Mouse (Mus musculus): ENCODE results near the gene Camkk1. TPM values are rescaled to one million over a fixed set of nuclear protein-coding genes. Genes with fewer than 3 reads are reported as not detected.
A peak's percentile ranks its signal among the peaks of the same experiment; 100 is the strongest.

The Camkk1 gene
- polyA plus RNA-seq, 2 experiments from 2014 or later = 2.4 to 2.6 TPM

DNA sequence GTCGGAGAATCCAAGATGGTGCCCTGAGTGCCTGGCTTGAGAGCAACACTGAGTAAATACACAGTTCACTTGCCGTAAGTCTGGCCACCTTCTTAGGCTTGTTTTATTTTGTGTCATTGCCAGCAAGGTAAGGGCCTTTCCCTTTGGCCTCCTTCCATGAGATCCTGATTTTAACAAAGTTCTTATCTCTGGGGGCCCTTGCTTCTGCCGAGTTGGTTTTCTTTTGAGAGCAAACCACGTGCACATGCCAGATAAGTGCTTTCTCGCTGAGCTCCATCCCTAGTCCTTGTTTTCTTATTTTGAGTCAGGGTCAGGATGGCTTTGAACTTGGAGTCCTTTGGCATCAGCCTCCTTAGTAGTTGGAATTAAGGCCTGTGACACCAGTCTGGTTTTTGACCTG, 38.9 kb downstream of the Camkk1 start:
- no peak for ATAC-seq

GRCm38 (mm10) chr11:73059630-73060029, 40.8 kb downstream of the Camkk1 start:
- no peak for ATAC-seq

DNA sequence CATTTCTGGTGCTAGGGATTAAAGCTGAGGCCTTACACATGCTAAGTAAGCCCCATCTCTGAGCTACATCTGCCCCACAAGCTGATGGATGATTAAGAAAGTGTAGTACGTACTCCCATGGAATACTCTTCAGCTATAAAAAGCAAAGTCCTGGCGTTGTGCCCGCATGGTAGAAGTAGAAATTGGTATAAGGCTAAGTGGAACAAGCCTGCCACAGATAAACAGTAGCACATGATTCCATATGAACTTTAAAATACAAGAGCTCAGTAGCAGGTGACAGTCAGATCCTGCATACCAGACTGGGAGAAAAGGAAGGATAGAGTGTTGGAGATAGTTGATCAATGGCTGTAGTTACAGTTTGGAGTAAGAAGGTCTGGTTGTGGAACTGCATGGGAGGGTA, 42.6 kb downstream of the Camkk1 start:
- no peak for ATAC-seq

DNA sequence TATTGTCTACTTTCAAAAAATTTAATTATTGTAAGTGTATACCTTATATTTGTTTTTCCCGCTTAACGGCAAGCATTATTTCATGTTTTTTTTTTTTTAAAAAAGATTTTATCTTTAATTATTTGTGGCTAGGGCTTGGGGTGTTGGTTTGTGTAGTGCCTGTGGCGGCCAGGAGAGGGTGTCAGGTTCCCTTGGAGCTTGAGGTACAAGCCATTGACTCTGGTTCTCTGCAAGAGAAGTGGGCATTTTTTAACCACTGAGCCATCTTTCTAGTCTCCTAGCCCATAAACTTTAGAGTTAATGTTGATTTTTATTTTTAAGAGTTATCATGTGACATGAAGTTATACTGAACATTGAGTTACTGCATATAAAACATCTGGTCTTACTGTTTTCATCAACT, 53.0 kb downstream of the Camkk1 start:
- peak; percentile 69 for ATAC-seq

DNA sequence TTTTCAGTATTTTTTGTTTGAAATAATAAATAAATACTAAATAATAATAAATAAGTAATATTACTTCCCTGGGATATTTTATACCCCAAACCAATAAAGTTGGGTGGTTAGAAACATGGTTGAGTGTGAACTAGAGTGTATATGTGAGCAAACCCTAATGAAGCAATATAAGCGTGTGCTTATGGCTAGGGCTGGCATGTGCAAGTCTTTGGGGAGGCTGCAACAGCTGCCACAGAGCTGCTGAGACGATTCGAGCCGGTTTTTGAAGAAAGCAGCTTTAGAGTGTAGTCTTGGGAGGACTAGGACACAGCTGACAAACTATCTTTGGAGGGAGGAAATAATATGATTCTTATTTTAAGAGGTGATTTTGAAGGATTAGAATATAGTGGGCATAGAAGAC, 57.5 kb downstream of the Camkk1 start:
- ATAC-seq = no peak

DNA sequence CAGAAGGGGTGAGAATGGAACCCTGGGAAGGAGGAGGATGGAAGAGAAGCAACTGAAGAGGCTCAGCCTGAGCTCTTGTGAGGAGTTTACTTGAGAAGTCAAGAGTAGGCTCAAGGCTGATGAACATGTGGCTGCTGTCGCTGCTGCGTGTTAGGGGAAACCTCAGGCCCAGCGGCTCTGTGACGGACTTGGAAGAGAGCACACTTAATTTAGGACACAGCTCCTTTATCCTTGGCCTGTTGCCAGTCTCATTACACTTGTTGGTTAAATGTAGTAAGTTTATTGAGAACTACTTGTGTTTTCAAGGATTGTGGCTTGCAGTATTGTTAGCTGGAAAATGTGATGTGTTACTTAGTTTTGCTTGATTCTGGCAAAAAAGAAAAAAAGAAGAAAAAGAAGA, 57.9 kb downstream of the Camkk1 start:
- no peak for ATAC-seq

- ATAC-seq = no peak
Measured at GRCm38 (mm10) chr11:73077211-73077720, 58.5 kb downstream of the Camkk1 start.

GRCm38 (mm10) chr11:73078615-73079014, 59.8 kb downstream of the Camkk1 start:
- ATAC-seq = no peak

GRCm38 (mm10) chr11:73080306-73080705, 61.5 kb downstream of the Camkk1 start:
- ATAC-seq = no peak

GRCm38 (mm10) chr11:73084303-73084702, 65.5 kb downstream of the Camkk1 start:
- peak; percentile 85 for ATAC-seq

- ATAC-seq = no peak
Measured at GRCm38 (mm10) chr11:73084804-73085231, 66.0 kb downstream of the Camkk1 start.

- no peak for ATAC-seq
Measured at GRCm38 (mm10) chr11:73085391-73085790, 66.6 kb downstream of the Camkk1 start.

DNA sequence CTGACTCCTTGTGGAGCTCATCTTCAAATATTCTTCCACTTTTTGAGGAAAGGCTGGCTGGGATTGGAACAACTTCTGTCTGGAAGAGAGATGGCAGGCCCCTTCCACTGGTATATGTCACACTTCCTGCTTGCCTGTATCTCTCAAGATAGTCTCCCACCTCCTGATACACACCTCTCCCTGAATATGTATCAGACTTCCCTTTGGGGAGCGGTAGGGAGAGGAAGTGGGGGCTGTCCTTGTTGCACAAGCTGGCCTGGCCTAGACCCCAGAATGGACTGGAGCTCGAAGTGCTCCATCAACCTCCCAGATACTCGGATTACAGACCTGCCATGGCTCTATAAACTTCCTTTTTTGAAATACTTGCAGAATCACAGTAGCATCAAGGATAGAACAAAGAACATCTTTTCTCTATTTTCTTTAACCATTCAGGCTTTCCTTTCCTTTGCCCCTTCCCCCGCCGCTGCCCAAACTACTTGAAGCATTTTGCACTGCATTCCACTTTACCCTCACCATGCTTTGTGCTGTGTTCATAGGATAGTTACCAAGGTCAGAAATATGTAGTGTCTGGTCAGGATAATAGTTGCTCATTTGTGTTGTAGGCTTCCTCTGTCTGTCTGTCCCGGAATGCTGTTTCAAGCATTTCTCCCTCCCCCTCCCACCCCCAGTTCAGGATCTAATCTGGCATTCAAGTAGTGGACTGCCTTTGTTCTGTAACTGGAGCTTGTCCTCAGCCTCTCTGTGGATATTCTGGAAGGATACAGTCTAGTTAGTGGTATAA, 69.1 kb downstream of the Camkk1 start:
- no peak for ATAC-seq

DNA sequence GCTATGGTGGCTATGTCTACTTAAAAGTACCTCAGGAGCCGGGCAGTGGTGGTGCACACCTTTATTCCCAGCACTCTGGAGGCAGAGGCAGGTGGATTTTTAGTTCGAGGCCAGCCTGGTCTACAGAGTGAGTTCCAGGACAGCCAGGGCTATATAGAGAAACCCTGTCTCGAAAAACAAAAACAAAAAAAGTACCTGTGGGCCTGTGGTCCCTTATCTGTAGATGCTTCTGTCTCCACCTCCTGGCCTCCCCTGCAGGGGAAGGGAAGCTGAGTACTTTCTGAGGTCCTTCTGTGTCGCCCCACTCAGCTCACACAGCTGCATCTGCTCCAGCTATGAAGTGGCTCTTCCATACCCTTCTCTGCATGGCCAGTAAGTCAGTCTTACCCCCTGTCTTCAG, 71.5 kb downstream of the Camkk1 start, which contains the start of gene Itgae:
Gene Itgae, plus strand, starts transcription at position 301 of the 400 bp plus-strand sequence.
- ATAC-seq = no peak

DNA sequence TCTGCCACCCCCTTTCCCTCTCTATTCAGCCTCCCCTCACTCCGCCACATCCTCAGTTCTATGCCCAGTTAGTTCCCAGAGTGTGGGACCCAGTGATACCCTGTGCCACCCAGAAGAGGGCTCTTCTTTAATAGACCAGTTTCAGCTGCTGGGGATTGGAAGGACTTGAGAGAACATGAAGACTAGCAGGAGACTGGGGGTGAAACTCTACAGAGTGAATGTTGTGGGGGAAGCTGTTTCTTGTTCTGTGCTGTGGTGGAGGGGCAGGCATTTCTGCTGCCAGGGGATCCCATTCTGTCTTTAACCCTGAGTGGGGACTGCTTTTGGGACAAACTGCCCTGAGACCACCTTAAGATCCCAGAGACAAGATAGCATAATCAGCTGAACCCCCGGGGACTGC, 72.0 kb downstream of the Camkk1 start:
- ATAC-seq = no peak

Other genes starting within 250 kb of the Camkk1 start
- 1 to 10 TPM; 6.2 to 6.7 TPM for gene Cyb5d2, start 222.9 kb upstream of the Camkk1 start, polyA plus RNA-seq (2017; shearing (Covaris generic))
- gene Zzef1, start 222.8 kb upstream of the Camkk1 start, polyA plus RNA-seq (2017; shearing (Covaris generic)) = 10 to 100 TPM; 22.1 to 25.8 TPM
- 10 to 100 TPM; 66.1 to 93.0 TPM for gene Atp2a3, start 57.8 kb upstream of the Camkk1 start, polyA plus RNA-seq (2017; shearing (Covaris generic))
- gene P2rx1, start 19.9 kb upstream of the Camkk1 start, polyA plus RNA-seq (2017; shearing (Covaris generic)) = under 1 TPM in 1 of 2 experiments, not detected in 1; 0.42 TPM
- 10 to 100 TPM; 14.3 to 16.8 TPM for gene Ncbp3, start 28.8 kb downstream of the Camkk1 start, polyA plus RNA-seq (2017; shearing (Covaris generic))
- 100 to 1,000 TPM in 1 of 2 experiments, 10 to 100 TPM in 1; 94.7 to 118 TPM for gene Itgae, start 71.6 kb downstream of the Camkk1 start, polyA plus RNA-seq (2017; shearing (Covaris generic))
- gene Haspin, start 119.3 kb downstream of the Camkk1 start, polyA plus RNA-seq (2017; shearing (Covaris generic)) = 1 to 10 TPM; 8.6 to 8.7 TPM
- gene P2rx5, start 141.4 kb downstream of the Camkk1 start, polyA plus RNA-seq (2017; shearing (Covaris generic)) = under 1 TPM in 1 of 2 experiments, not detected in 1; 0.19 TPM
- 10 to 100 TPM; 50.2 to 65.2 TPM for gene Emc6, start 158.0 kb downstream of the Camkk1 start, polyA plus RNA-seq (2017; shearing (Covaris generic))
- gene Tax1bp3, start 158.1 kb downstream of the Camkk1 start, polyA plus RNA-seq (2017; shearing (Covaris generic)) = 10 to 100 TPM; 20.6 to 28.4 TPM
- gene Ctns, start 180.0 kb downstream of the Camkk1 start, polyA plus RNA-seq (2017; shearing (Covaris generic)) = 1 to 10 TPM; 8.6 to 8.9 TPM
- 1 to 10 TPM; 2.7 to 2.8 TPM for gene Shpk, start 180.5 kb downstream of the Camkk1 start, polyA plus RNA-seq (2017; shearing (Covaris generic))
- not detected for gene Trpv1, start 215.3 kb downstream of the Camkk1 start, polyA plus RNA-seq (2017; shearing (Covaris generic))
- gene Trpv3, start 248.4 kb downstream of the Camkk1 start, polyA plus RNA-seq (2017; shearing (Covaris generic)) = under 1 TPM in 1 of 2 experiments, not detected in 1; 0.09 TPM